Mouse (Mus musculus): ENCODE measurements around the gene Rps6kc1. TPM values are rescaled to one million over a fixed set of nuclear protein-coding genes. Genes with fewer than 3 reads are reported as not detected.

Gene Rps6kc1
- total RNA-seq, 2 experiments from 2014 or later, result 24.1 to 28.2 TPM

DNA sequence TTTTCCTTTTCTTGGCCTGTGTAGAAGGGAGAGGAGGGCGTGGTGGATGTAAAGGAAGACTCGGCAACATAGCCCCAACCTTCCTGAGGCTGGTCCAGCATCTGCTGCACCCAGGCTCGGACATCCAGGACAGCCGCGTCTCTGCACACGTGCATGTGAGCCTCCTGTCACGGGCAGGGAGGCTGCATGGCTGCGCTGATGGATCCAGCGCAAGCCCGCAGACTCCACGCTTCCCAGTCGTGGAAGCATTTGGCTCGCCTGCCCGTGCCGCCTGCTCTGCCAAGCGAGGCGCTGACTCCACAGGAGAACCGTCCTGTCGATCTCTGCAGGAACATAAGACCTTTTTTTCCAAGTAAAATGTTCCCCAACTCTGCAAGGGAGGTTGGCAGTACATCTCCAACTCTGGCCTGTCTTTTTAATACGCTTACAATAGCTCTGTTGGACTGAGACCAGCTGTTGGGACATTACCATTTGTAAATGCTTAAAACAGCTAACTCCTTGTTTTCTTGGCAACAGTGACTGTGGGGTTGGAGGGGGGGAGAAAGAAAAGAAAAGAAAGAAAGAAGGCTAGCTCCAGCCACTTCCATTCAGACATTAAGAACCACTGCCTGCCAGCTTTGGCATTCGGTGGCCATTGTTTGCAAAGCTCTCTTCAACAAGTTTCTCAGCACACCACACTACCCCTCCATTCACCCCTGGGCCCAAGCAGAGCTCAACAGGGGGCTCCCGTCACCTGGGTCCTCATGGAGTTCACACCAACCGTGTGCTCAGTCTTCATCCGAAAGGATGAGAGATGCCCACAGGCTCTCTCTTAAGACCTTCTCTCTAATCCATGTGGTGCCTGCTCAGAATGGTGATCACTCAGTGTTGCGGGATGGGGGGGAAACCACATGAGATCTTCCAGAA lies 229.3 kb downstream of the Rps6kc1 start:
- peak in 1 of 2 experiments; percentile 31 for DNase-seq (ENCODE audit: low spot score in 2 of 2)

DNA sequence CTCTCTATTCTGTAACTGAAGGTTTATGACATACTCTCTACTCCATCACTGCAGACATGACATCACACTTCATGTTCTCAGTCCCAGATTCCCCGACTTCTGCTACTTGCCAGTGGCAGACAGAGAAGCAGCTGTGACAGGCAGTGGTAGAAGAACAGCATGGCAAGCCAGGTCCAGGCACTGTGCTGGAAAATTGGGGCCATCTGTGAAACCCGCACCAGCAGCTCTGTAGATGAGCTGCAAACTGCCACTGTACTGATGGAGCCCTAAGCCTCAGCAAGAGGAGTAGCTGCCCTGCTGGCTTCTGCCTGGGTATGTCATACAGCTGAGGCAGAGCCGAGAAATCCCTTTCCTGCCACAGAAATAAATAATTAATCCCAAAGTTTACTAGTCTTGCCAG lies 236.1 kb downstream of the Rps6kc1 start:
- DNase-seq (ENCODE audit: low spot score in 2 of 2), result no peak

DNA sequence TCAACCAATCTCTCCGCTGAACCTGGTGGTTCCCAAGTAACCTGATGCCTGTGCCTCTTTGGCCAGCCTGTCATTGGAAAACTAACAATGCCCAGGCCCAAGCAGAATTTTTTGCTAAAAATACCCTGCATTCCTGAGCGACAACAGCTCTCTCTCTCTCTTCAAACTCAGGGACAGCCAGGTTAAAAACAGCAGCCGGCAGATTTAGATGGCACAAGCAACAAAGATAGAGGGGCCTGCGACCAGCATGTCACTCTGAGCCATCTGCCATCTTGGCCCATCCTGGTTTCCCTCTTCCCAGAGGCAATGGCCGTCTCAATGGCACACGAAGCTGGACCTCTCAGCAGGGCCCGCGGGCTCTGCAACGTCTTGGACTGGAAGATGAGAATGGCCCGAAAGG lies 242.5 kb downstream of the Rps6kc1 start:
- DNase-seq (ENCODE audit: low spot score in 2 of 2), result peak in 1 of 2 experiments; percentile 7

DNA sequence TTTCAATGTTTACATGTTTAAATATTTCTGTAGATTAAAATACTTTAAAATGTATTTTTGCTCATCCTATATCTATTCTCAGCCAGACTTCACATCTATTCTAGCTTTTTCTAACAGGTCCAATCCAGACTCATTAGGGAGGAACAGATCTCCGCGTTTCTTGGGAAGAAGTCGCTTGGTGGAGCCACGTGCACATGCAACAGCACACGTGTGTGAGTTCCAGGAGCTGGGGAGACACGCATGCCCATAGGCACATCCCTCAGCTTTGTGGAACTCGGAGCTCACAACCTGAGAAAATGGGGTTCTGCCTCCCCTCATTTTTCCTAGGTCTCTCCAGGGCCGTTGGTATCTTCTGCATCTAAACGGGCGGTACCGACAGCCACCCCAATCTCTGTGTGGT lies 243.7 kb downstream of the Rps6kc1 start:
- DNase-seq (ENCODE audit: low spot score in 2 of 2), result peak in 1 of 2 experiments; percentile 1

DNA sequence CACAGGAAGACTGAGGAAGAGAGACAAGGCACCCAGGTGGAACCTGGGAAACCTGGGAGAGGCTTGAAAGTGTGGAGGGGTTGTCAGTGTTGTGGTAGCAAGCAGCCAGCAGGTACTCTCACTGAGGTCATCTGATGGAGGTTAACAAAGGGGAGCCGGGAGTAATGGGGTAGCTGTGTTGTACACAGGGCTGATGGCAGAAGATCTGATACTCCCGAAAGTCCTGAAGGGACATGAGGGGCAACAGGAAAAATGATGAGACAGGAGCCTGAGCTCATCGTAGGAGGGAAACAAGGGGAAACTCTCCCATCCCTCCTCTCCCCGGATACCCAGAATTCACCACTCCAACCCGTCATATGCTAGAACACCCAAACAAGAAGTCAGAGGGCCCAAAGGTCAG lies 244.2 kb downstream of the Rps6kc1 start:
- peak in 1 of 2 experiments; percentile 14 for DNase-seq (ENCODE audit: low spot score in 2 of 2)

DNA sequence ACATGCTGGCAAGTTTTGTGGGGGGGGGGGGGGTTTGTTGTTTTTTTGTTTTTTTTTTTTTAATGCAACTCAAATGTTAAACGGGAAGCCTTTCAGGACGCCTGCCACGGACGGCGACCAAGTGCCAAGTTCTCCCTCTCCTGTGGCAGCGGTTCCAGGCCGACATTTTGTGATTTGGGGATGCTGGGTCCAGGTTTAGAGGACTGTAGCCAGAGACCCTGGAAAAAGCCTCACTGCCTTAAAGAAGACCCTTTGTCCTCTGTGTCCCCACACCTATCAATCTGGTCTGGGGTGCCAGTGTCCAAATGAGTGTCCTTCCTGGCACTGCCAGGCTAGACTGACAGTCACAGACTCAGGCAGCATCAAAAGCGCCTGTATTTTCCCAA lies 246.1 kb downstream of the Rps6kc1 start:
- no peak for DNase-seq (ENCODE audit: low spot score in 2 of 2)

DNA sequence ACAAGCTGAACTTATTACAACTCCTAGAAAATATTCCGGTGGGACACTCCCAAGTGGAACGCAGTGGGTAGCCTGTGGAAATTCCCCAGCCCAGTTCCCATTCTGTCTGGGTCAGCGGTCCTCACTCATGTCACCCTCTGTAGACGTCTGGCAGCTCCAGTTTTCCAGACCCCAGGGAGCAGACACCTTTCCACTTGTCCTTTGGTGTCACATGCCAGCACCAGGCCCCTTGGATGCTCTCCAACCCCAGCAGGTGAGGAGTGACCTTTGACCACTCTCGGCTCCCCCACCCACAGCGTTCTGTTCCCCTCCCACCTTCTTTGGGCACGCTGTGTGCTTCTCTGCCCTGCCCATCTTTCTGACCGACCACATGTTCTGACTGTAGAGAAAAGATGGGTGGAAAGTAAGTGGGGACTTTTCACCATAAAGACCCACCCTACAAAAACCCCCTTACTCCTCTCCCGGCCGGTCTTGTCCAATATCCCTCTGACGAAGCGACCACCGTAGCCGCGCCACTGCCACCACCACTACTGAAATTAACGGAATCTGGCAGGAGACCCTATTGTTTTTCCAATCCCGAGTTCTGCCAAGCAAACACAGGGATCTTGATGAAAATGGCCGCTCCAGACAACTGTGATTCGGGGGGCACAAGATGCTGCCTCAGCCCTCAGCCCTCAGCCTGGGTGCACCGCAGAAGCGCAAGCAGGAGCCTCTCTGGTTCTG lies 246.6 kb downstream of the Rps6kc1 start:
- DNase-seq (ENCODE audit: low spot score in 2 of 2), result peak in 1 of 2 experiments; percentile 16

DNA sequence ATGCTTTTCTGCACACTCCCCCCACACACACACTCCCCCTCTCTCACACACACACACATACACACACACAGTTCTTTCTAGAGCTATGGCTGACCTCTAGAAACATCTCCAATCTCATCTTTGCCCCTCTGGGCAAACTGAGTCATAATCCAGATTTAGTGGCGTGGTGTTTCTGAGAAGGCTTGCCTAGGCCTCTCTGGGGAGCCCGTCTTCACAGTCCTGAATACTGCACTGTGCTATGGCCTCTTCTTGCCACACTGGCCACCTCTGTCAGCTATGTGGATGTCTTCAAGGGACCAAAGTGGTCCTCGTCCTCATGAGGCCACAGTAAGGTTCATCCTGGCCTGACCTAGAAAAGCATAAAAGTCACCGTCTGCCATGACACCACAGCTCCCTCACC lies 247.6 kb downstream of the Rps6kc1 start:
- no peak for DNase-seq (ENCODE audit: low spot score in 2 of 2)

DNA sequence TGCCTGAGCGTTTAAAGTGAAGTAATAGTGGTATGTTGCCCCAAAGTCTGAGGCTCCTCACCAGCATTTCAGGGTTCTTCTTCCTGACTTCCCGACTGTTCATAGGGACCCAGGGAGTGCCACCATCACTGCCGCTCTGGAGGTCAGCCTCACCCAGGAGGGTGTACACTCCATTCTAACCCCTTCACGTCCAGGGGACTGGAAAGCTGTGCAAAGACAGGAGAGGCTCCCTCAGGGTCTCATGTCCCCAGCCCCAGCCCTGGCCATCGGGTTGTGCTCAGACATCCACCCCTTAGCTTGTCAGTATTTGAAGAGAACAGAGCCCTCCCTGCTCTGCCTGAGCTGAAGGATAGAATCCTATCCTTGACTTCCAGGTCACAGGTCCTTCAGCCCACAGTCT lies 248.8 kb downstream of the Rps6kc1 start:
- peak in 1 of 2 experiments; percentile 10 for DNase-seq (ENCODE audit: low spot score in 2 of 2)

DNA sequence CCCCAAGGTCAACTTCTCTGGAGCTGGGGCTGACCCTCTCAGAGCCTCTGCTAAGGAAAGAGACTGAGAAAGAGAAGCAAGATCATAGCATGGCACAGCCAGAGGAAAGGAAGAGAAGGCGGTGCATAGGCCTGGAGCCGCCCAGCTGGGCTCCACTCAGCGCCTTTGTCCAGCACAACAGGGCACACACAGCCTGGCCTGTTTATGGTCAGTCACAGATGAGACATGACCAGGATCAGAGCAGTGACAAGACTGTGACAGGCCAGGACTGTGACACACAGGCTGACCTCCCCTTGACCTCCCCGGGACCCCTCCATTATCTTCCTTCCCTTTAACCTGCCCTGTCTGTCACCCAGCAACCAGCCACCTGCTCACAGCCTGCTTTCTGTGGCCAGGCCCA lies 249.8 kb downstream of the Rps6kc1 start:
- peak in 1 of 2 experiments; percentile 11 for DNase-seq (ENCODE audit: low spot score in 2 of 2)

DNA sequence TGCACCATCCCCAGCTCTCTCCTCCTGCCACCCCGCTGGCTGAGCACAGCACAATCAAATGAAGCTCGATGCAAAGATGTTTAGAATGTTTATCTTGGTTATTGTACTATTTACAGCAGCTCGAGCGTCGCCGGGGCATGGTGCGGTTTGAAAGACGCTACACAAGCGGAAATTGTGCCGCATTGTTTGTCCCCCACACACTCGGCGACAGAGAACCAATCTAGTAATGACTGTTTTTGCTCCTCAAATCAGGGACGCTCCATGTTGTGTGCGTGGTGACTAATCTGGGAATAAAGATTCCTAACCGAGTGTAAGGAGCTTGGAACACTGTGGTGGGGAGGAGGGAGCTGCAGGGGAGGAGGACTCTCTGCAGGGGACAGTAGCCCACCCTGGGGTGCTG lies 250.3 kb downstream of the Rps6kc1 start:
- peak in 1 of 2 experiments; percentile 10 for DNase-seq (ENCODE audit: low spot score in 2 of 2)

DNA sequence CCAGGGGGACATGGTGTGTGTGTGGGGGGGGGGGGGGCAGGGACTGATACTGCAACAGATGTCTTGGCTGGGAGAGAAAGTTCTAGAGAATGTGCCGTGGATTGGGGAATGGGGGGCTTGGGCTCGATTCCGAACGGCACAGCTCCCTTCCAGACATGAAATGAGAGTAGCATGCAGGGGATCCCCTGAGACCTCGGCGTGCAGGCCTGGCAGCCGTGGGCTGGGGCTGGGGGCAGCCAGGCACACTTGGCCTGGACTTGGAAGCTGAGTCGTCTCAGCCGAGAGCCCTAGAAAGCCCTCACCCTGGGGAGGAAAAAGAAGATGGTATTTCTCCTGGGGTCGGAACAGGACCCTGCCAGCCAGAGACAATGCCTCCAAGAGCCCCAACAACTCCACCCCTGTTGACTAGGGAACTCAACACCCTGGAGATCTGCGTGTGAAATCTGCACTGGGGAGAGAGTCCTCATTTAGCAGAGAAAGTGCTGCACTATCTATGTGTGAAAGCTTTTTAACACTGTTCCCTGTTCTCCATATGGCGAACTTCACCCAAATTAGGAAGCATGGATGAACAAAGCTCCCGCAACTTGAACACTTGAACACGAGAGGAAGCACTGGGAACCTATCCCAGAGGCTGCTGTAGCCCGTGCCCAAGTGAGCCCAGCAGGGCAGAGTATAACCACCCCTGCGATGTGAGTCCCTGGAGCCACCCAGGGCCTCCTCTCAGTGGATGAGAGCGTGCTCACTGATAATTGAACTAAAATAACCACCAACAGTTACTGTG lies 251.7 kb downstream of the Rps6kc1 start:
- DNase-seq (ENCODE audit: low spot score in 2 of 2), result peak in 1 of 2 experiments; percentile 16

DNA sequence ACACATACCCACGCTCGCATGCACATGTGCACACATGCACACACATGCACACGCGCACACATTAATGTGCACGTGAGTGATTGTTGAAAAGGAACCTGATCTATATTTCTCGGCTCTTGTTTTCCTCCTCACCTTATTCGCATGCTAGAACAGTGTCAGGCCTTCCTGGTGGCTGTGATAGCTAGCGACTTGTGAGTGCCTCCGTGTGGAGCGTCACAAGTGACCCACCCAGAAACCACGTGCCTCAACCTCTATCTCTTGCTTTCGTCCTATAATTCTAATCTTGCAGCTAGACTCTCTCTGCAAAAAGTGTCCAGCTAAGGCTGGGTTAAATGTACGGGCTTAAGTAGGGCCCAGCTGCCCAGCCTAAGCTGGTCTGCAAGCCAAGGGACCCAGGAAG lies 253.3 kb downstream of the Rps6kc1 start:
- DNase-seq (ENCODE audit: low spot score in 2 of 2), result peak in 1 of 2 experiments; percentile 1

DNA sequence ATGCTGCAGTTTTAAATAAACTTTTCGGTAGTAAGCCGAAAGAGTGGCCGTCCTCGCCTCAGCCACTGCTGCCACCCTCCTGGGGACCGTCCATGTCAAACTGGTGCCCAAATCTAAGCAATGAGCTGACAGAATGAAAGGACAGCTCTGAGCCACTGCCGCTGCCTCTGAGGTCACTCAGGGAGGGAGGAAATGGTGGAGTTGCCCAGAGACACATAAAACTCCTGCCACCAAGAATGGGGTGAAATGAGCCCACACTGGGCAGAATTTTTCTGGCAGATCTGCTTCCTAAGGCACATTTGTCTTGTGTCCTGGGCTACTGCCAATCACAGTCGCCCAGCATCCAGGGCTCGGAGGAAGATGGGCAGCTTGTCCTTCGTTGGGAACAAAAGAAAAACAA lies 255.5 kb downstream of the Rps6kc1 start:
- peak in 1 of 2 experiments; percentile 12 for DNase-seq (ENCODE audit: low spot score in 2 of 2)

DNA sequence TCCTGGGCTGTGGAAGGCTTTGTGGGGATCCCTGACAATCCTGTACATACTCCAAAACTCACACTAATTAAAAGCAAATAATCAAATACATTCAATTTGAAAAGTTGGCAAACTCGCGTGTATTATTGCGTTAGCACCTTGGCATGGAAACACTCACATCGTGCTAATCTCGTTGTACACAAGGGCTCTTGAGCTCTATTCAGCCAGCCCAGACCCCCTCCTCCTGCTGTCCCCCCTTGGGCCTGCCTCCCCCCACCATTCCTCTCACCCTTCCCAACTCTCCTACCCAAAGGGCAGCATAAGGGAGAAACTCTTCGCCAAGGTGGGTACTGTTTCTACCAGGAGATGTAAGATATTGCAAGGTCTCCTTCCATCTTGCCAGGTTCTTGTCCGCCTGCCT lies 255.9 kb downstream of the Rps6kc1 start:
- DNase-seq (ENCODE audit: low spot score in 2 of 2), result no peak

DNA sequence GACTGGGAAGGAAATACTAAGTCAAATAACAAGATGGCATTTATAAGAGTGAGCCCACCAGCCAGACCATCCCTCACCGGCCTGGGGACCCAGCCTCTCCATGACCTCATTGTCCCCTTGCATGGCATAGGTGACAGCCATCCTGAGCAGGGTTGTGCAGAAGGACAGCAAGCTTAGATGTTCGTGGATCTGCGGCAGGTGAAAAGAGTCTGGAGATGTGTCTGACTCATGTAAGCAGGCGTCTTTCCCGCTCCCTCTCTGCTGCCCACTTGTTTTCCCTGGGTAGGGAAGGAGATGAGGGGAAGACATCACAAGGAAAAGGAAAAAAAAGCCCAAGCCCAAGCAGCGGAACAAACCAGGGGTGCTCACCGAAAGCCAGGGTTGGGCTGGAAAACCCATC lies 256.5 kb downstream of the Rps6kc1 start:
- DNase-seq (ENCODE audit: low spot score in 2 of 2), result peak in 1 of 2 experiments; percentile 12

DNA sequence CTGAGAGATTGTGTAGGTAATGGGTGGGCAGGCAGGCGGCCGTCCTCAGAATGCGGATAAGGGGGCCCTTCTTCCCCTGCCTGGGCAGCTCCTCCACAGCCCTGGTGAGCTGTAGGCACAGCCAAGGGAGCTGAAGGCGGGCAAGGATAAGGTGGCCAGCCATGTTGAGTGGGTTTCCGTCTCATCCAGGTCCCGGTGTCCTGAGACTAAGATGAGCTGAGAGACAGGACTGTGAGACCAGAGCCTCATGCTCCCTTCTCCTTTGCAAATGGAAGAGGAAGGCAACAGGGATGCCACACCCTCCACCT lies 256.9 kb downstream of the Rps6kc1 start:
- peak in 1 of 2 experiments; percentile 12 for DNase-seq (ENCODE audit: low spot score in 2 of 2)

DNA sequence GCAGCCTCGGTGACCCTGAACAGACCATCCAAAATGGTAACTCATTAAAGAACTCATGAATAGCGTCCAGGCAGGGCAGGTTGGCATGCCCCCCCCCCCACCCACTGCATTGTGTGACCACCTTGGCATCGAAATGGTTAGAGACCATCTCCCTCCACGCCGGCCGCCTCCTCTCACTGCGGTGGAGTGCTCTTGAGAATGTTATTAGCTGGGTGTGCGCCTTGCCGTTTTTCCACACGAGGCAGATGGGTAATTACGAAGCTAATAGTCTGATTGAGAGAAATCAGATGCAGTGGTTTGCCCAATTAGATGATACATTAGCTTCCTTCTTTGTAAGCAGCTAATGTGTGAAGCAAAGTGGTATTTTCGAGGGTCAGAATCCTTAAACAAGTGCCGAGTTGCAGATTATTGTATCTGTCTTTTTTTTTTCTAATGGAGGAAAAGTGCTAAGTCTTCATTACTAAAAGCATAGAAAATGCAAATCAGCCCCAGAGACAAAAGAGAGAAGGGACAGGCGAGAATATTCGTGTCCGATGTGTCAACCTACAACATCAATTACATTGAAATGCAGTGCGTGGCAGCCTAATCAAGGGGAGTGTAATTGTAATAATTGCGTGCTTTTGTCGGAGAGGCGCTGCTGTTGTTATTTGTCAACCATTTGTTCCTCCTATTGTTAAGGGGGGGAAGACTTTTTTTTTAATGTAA lies 257.4 kb downstream of the Rps6kc1 start:
- DNase-seq (ENCODE audit: low spot score in 2 of 2), result peak in 1 of 2 experiments; percentile 5

DNA sequence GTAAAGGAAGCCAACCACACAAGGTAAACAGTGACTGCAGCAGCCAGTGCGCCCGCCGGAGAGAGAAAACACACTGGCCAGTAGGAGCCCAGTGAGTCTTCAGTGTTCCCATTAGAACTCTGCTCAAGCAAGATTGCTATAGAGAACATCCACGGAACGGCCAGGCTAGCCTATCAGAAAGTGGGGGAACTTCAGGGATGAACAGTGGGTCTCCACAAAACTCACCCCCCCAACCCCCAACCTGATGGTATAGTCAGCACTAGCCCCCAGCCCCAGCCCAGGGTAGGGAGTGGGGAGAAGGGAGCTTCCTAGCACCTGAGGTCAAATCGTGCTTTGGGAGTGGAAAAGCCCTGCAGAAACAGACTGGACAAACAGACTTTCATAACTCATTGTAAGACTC lies 258.5 kb downstream of the Rps6kc1 start:
- peak in 1 of 2 experiments; percentile 13 for DNase-seq (ENCODE audit: low spot score in 2 of 2)
